Mouse (Mus musculus) layer of hippocampus, postnatal 25 days (tissue): ENCODE measurements around the gene Tra2b. TPM values are rescaled to one million over a fixed set of nuclear protein-coding genes. Genes with fewer than 3 reads are reported as not detected.
"Not testable (repeated sequence)": the region's sequence is repeated elsewhere in the genome, so short reads cannot be mapped to it uniquely, and the experiment has no call there.

ENCODE experiments used
- DNase-seq, 2 experiments: peaks; one replicate each; pipeline ENCODE4 v3.0.0; 2022; ENCODE audit warnings: mixed read lengths in 2 of 2, low spot score in 1 of 2; ENCODE audit errors: extremely low spot score in 1 of 2
- total RNA-seq, 2 experiments: library from RNA; stranded (reverse); gene quantifications; 2 replicates each; pipeline ENCODE4 v1.2.3; 2021

The Tra2b gene
- 10 to 100 TPM; 68.5 to 80.2 TPM for total RNA-seq

GRCm38 (mm10) chr16:22265849-22266376 is at the start of gene Tra2b:
Gene Tra2b, minus strand, starts transcription at chr16:22266005.
- DNase-seq = peak; percentile 91 to 93

- peak in 1 of 2 experiments; percentile 56 for DNase-seq
These were observed 44.8 kb upstream of the Tra2b start for GRCm38 (mm10) chr16:22310649-22311048.

- DNase-seq = peak; percentile 50 to 83
These were observed 36.8 kb upstream of the Tra2b start for GRCm38 (mm10) chr16:22302606-22303005.

- DNase-seq = no peak
These were observed 35.6 kb upstream of the Tra2b start for GRCm38 (mm10) chr16:22301378-22301777.

- no peak for DNase-seq
These were observed 31.1 kb upstream of the Tra2b start for GRCm38 (mm10) chr16:22296901-22297300.

GRCm38 (mm10) chr16:22294812-22295211 is 29.0 kb upstream of the Tra2b start:
- DNase-seq = not testable (repeated sequence)

- no peak for DNase-seq
These were observed 27.8 kb upstream of the Tra2b start for GRCm38 (mm10) chr16:22293600-22293999.

- no peak for DNase-seq
These were observed 26.6 kb upstream of the Tra2b start for GRCm38 (mm10) chr16:22292394-22292793.

- no peak for DNase-seq
These were observed 23.8 kb upstream of the Tra2b start for GRCm38 (mm10) chr16:22289643-22290042.

GRCm38 (mm10) chr16:22286996-22287395 is 21.2 kb upstream of the Tra2b start:
- DNase-seq = no peak

- no peak for DNase-seq
These were observed 10.7 kb upstream of the Tra2b start for GRCm38 (mm10) chr16:22276536-22276935.

GRCm38 (mm10) chr16:22275142-22275541 is 9.3 kb upstream of the Tra2b start:
- DNase-seq = no peak

- DNase-seq = no peak
These were observed 4.7 kb upstream of the Tra2b start for GRCm38 (mm10) chr16:22270491-22270890.

- DNase-seq = no peak
These were observed 579 bp upstream of the Tra2b start for GRCm38 (mm10) chr16:22266384-22266783.

- peak; percentile 81 to 83 for DNase-seq
These were observed 600 bp downstream of the Tra2b start for GRCm38 (mm10) chr16:22264962-22265848.

GRCm38 (mm10) chr16:22264232-22264961 is 1.4 kb downstream of the Tra2b start:
- no peak for DNase-seq

- no peak for DNase-seq
These were observed 2.7 kb downstream of the Tra2b start for GRCm38 (mm10) chr16:22263124-22263523.

- DNase-seq = no peak
These were observed 4.2 kb downstream of the Tra2b start for GRCm38 (mm10) chr16:22261563-22261962.

GRCm38 (mm10) chr16:22260423-22261143 is 5.2 kb downstream of the Tra2b start:
- DNase-seq = no peak

GRCm38 (mm10) chr16:22252255-22252654 is 13.6 kb downstream of the Tra2b start:
- not testable (repeated sequence) for DNase-seq
